Mouse (Mus musculus) megakaryocyte, embryonic 14.5 days (primary cell): Measurements from ENCODE around the gene Slc9a1.

ENCODE experiments used
- FLI1 ChIP-seq: IDR thresholded peaks from 2 replicates; pipeline ENCODE4 v1.6.1; 2012; ENCODE audit warnings: low read length, inconsistent platforms, mixed read lengths
- GATA1 ChIP-seq: IDR thresholded peaks from 3 replicates; pipeline ENCODE4 v1.6.1; 2012; ENCODE audit warnings: mixed read lengths, low read length, inconsistent platforms, borderline replicate concordance

DNA sequence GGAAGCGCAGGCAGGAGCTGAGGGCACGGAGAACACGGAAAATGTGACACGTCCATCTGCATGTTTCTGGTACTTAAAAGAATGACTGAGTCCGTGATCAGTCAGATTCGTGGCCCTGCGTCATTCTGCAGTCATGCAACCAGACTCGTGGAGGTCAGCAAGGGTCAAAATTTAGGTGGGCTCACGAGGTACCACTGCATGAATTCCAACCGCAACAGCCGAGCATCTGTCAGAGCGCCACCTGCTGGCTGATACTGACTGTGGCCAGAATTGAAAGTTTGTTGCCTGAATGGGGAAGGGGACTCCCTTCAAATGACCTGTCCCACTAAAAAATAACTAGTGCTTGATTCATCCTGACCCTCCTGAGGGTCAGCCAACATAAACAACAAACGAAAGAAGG, 80.2 kb downstream of the Slc9a1 start:
- TF ChIP-seq GATA1 (no peak), FLI1 (no peak)
